Mouse (Mus musculus): ENCODE measurements at regions not wholly inside any gene's neighbourhood (a gene's known extent, or its start where the extent isn't known, plus 50 kb on each side); places are given as distances from the start of the nearest gene placed in this dataset.

GRCm38 (mm10) chr10:17559370-17559955 lies 163.6 kb upstream of the Cited2 start:
- no peak for TF ChIP-seq POLR2A (IDR thresholded peaks at IDR 0.05; ENCODE audit: insufficient read depth, low read depth, low read length)
- TF ChIP-seq CTCF (IDR thresholded peaks at IDR 0.05): no peak
- TF ChIP-seq EP300 (IDR thresholded peaks at IDR 0.05; ENCODE audit: insufficient read depth, low read depth, low read length): no peak

All from heart, adult 2 months (tissue).